Mouse (Mus musculus): Measurements from ENCODE around the gene Hmces.

DNA sequence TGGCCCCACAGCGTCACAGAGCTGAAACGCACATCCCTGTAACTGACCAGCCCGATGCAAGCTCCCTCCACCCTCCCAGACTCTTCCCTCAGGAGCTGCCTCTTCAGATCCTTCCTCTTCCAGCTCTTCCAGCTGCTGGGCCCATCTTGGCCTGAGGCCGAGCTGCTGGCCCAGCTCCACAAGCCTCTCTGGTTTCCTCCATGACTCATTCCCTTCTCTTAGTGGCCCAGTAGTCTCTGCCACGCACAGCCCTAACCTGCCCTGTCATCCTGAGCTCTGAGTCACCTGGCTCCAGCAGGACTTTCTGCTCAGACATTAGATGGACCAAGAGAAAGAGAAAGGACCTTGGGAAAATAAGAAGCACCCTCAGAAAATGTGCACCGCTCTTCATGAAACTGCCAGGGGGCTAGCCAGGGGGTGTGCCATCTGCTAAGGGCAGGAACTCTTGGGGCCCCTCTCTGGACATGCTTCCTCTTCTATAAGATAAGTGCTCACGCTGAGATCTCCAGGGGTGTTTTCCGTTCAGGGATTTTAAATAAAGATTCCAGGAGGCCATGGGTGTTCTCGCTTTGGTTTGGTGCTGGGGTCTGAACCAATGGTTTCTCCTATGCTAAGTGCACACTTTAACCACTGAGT, 44.7 kb upstream of the Hmces start:
- TF ChIP-seq POLR2A (IDR thresholded peaks at IDR 0.05; ENCODE audit: borderline replicate concordance, insufficient read depth, low read length) (no peak), CTCF (IDR thresholded peaks at IDR 0.05; ENCODE audit: borderline replicate concordance, insufficient read depth, low read depth, low read length) (no peak)
